In the genomic region with DNA sequence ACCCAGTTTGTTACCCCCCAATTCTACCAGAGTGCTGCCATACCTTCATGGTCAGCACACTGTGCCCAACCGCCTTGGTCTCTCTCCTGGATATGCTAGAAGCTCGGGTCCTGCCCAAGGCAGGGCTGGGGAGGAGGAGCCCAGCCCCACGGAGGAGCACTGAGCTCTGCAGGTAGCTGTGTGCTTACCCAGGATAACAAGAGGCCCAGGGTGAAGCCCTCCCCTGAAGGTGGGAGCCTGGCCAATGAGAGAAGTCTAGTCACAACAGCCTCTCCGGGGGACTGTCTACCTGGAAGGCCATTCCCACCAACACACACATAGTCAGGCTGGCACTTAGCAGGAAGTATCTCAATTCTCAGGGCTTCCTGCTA, we compare ENCODE assay signal across 22 mouse cellular contexts.
A peak's percentile ranks its signal among the peaks of the same experiment; 100 is the strongest.
DNase-seq lines count a peak whose midpoint lies in the region; ATAC-seq and TF ChIP-seq lines count a peak whose summit lies in the region.
"Had no signal": no experiment of that assay in that cellular context is flagged by ENCODE, and none has a peak within 500 bp of the region (broad histone marks: within the 10 kb centered on the region; RNA-seq: fewer than 3 reads in every experiment).

No protein-coding gene starts in this region.

- no peaks in the 10 kb centered on the region for H3K9me3 ChIP-seq in limb, embryonic 15.5 days
- H3K9me3 ChIP-seq: heart, embryonic 10.5 days; hindbrain, embryonic 15.5 days had no signal

- TF ChIP-seq CTCF in gastrocnemius, adult 2 months (IDR thresholded peaks at IDR 0.05): no peak
- TF ChIP-seq CTCF in spleen, adult 2 months (IDR thresholded peaks at IDR 0.05; ENCODE audit: extremely low read depth, insufficient read depth, insufficient read length, insufficient replicate concordance): no peak

- H3K9ac ChIP-seq in limb, embryonic 15.5 days: no peak overlapping the region
- H3K9ac ChIP-seq: hindbrain, embryonic 15.5 days; neural tube, embryonic 13.5 days had no signal

- 37% methylated on average over 4 of the region's 4 CpGs for WGBS in spleen, adult 2 months
- 34% methylated on average over 4 of the region's 4 CpGs for WGBS in limb, embryonic 15.5 days

- peak; percentile 37; the same call in 1 of the 2 replicates for ATAC-seq in limb, embryonic 15.5 days (ENCODE audit: insufficient number of reproducible peaks, low FRiP score, low TSS enrichment, low read depth)
- ATAC-seq: forebrain, embryonic 16.5 days; midbrain, embryonic 16.5 days had no signal

- H3K4me1 ChIP-seq in spleen, adult 2 months (ENCODE audit: control insufficient read depth, insufficient read depth, insufficient read length): peaks cover 20% of the 10 kb centered on the region; the same call in 1 of the 2 replicates
- no peaks in the 10 kb centered on the region for H3K4me1 ChIP-seq in limb, embryonic 15.5 days
- H3K4me1 ChIP-seq: hindbrain, embryonic 15.5 days; neural tube, embryonic 13.5 days had no signal

- peak overlapping the region; percentile 35 for H3K27ac ChIP-seq in gastrocnemius, adult 2 months
- peak overlapping the region; percentile 90 for H3K27ac ChIP-seq in spleen, adult 2 months (ENCODE audit: insufficient read depth, low read length)
- peak overlapping the region; percentile 76 for H3K27ac ChIP-seq in limb, embryonic 15.5 days
- H3K27ac ChIP-seq: heart, embryonic 10.5 days; hindbrain, embryonic 15.5 days; neural tube, embryonic 13.5 days had no signal

- DNase-seq in gastrocnemius, adult 2 months: no peak
- DNase-seq in gastrocnemius, postnatal 10 days: no peak
- DNase-seq in spleen, adult 2 months (ENCODE audit: low read depth in 1 of 2, low spot score in 2 of 2): no peak
- DNase-seq in spleen, postnatal 36 days (ENCODE audit: low spot score in 2 of 2): no peak
- DNase-seq in B cell, adult 2 months: no peak
- no peak for DNase-seq in ovary, adult 18-20 months (ENCODE audit: low spot score)
- no peak for DNase-seq in embryo, embryonic 11 days
- DNase-seq: adrenal gland, adult 2 months; cerebellum, adult 11-12 months; cerebellum, postnatal 10 days; heart, postnatal 4 days; kidney, adult 18-20 months; kidney, postnatal 4 days; right cerebral cortex, postnatal 4 days; thymus, postnatal 36 days had no signal

- no peak overlapping the region for H3K4me2 ChIP-seq in limb, embryonic 15.5 days
- H3K4me2 ChIP-seq: hindbrain, embryonic 15.5 days; neural tube, embryonic 13.5 days had no signal

- intact Hi-C loops in gastrocnemius, adult 2 months (cut with DNase I): loop anchor here (5.0 kb wide), 1 partner anchor 62 kb away; no protein-coding TSS in a partner anchor

- H3K36me3 ChIP-seq in spleen, adult 2 months (ENCODE audit: control insufficient read depth, insufficient read depth, low read length): no peaks in the 10 kb centered on the region
- no peaks in the 10 kb centered on the region for H3K36me3 ChIP-seq in limb, embryonic 15.5 days
- H3K36me3 ChIP-seq: heart, embryonic 10.5 days; hindbrain, embryonic 15.5 days; neural tube, embryonic 13.5 days had no signal

- H3K4me3 ChIP-seq in gastrocnemius, adult 2 months: no peak overlapping the region
- H3K4me3 ChIP-seq in spleen, adult 2 months (ENCODE audit: extremely low read depth, insufficient read depth, insufficient read length): no peak overlapping the region
- H3K4me3 ChIP-seq in limb, embryonic 15.5 days: no peak overlapping the region
- H3K4me3 ChIP-seq: heart, embryonic 10.5 days; hindbrain, embryonic 15.5 days; myocyte; neural tube, embryonic 13.5 days had no signal

- TF ChIP-seq POLR2A in spleen, adult 2 months (IDR thresholded peaks at IDR 0.05; ENCODE audit: low read depth, low read length): no peak

- no peaks in the 10 kb centered on the region for H3K27me3 ChIP-seq in spleen, adult 2 months (ENCODE audit: control insufficient read depth, insufficient read depth, low read length)
- no peaks in the 10 kb centered on the region for H3K27me3 ChIP-seq in limb, embryonic 15.5 days
- H3K27me3 ChIP-seq: hindbrain, embryonic 15.5 days; neural tube, embryonic 13.5 days had no signal

Comparison
In these comparisons a context has a peak if more than half of its experiments do, and no peak if none do; other contexts are left out.
1. H3K27ac ChIP-seq: peak in every context shown above with its lines; median percentile 90 in spleen, adult 2 months; 76 in limb, embryonic 15.5 days; 35 in gastrocnemius, adult 2 months.